Mouse (Mus musculus): ENCODE measurements at regions not wholly inside any gene's neighbourhood (a gene's known extent, or its start where the extent isn't known, plus 50 kb on each side); places are given as distances from the start of the nearest gene placed in this dataset.

DNA sequence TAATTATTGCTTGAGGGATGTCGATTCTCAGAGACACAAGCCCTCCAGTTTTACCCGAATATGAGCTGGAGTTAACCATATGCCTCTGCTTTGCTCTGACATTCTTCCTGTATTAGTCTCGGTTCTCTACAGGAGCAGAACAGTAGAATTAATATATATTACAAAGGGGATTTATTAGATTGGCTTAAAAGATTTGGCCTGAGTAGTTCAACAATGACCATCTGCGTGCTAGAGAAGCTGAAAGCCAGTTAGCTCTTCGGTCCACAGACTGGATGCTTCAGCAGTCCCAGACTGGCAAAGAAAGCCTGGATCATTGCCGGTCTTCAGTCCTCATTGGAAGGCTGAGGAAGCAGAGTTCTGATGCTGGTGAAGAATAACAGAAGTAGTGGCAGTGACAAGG, 100.4 kb upstream of the Gm9747 start:
- TF ChIP-seq EP300 (IDR thresholded peaks at IDR 0.05; ENCODE audit: insufficient read depth, low read depth, low read length), result no peak
- no peak for TF ChIP-seq CTCF (IDR thresholded peaks at IDR 0.05; ENCODE audit: low read depth, low read length)
- TF ChIP-seq POLR2A (IDR thresholded peaks at IDR 0.05; ENCODE audit: insufficient read depth, low read length), result no peak

All from ES-Bruce4 (cell line).